Mouse (Mus musculus): Measurements from ENCODE around the gene Syne1.

GRCm38 (mm10) chr10:5369599-5369998 is 181.7 kb downstream of the Syne1 start:
- TF ChIP-seq CTCF (IDR thresholded peaks at IDR 0.05; ENCODE audit: control insufficient read depth, insufficient read depth, low read length) (no peak), POLR2A (IDR thresholded peaks at IDR 0.05; ENCODE audit: borderline replicate concordance, control insufficient read depth, low read depth, low read length) (no peak)

Data from bone marrow, adult 2 months (tissue).